Mouse (Mus musculus): Measurements from ENCODE around the gene Colgalt2. TPM values are rescaled to one million over a fixed set of nuclear protein-coding genes. Genes with fewer than 3 reads are reported as not detected.
A peak's percentile ranks its signal among the peaks of the same experiment; 100 is the strongest.
"Not testable (repeated sequence)": the region's sequence is repeated elsewhere in the genome, so short reads cannot be mapped to it uniquely, and the experiment has no call there.

The Colgalt2 gene
- polyA plus RNA-seq (2012; rRNA removed), result 5.9 and 6.1 TPM in 2 replicates

DNA sequence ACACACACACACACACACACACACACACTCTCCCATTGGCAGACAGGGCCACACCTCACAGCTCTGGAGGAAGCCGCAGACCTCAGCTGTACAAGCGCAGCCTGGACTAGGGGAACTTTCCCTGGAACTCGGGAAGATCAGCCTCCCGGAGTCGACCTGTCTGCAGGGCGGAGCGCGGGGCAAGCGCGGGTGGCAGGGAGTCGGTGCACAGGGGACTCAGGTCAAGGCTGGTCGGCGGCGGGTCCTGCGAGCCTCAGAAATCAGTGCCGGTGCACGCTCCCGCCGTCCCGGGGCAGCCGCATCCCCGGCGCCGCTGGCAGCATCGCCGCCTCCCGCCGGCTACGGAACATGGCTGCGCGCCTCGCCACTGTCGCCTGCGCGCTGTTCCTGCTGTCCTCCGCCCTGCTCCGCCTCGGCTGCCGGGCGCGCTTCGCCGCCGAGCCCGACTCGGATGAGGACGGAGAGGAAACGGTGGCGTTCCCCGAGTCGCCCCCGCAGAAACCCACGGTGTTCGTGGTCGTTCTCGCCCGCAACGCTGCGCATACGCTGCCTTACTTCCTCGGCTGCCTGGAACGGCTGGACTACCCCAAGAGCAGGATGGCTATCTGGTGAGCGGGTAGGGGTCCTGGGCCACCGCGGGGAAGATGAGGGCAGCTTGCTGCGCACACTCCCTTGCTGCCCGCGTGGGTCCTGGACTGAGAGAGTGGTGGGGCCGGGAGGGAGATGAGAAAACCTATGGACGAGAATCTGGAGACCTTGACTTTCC, at the start of gene Colgalt2:
Gene Colgalt2 (plus strand): TSS at position 41 of the 766 bp plus-strand sequence.
- TF ChIP-seq POLR2A (IDR thresholded peaks at IDR 0.05; ENCODE audit: extremely low read depth, insufficient read depth, low read length) (no peak), CTCF (IDR thresholded peaks at IDR 0.05; ENCODE audit: extremely low read depth, insufficient read depth, low read length) (no peak)
- Histone ChIP-seq H3K27ac (ENCODE audit: insufficient read depth, low read length) (no peak within 1 kb of the TSS), H3K4me1 (ENCODE audit: control insufficient read depth, insufficient read depth, low read length) (no peaks in the 10 kb centered on the region), H3K4me3 (ENCODE audit: insufficient read depth, low read length) (peak within 1 kb of the TSS; percentile 65)

DNA sequence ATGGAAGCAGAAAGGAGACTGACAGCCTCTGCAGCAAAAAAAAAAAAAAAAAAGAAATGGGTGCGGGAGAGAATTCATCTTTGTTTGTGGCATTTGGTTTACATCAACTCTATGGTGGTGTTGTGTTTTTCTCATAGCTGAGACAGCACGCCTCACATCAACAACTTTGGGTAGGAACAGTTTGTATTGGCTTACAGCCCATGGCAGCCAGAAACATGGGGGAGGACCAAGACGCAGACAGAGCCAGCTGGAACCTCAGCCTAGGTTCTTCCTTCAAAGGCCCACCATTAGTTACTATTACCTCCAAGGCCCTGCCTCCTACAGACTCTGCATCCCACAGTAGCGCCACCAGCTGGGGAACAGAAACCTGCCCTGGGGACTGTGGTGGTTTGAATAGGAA, 42.9 kb upstream of the Colgalt2 start:
- no peak overlapping the region for H3K27ac ChIP-seq (ENCODE audit: insufficient read depth, low read length)
- TF ChIP-seq CTCF (IDR thresholded peaks at IDR 0.05; ENCODE audit: extremely low read depth, insufficient read depth, low read length), result no peak
- H3K4me3 ChIP-seq (ENCODE audit: insufficient read depth, low read length), result no peak overlapping the region
- no peaks in the 10 kb centered on the region for H3K4me1 ChIP-seq (ENCODE audit: control insufficient read depth, insufficient read depth, low read length)

DNA sequence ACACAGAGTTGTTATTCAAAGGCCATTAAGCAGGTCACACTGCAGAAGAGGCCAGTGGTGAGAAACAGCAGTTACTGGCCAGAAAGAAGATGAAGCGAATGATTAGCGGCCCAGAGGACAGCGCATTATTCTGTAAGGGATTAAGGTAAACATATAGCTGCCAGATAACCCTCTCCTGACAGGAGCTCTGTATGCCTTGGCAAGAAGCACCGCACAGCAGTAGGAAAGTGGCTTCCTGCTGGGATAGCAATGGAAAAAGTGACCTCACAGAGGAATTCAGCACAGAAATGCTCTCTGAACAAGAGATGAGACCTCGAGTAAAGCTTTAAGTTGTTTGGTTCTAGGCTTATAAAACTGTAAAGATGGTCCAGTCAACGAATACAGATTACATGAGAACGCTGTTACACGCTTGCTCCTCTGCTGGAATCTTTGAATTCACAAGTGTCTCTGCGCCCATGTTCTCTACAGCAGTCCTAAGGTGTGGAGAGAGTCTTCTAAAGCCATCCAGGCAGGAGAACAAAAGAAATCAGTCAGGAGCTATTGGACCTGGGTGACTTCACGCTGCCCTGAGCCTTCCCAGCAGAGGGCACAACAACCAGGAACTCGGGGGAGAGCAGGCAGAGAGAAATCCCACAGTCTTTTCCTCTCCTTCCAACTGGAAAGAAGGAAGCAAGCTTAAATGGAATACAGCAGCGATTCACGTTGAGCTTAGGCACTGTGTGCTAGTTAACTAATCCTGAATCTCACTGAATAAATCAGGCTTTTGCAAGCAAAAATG, 31.1 kb upstream of the Colgalt2 start:
- H3K4me3 ChIP-seq (ENCODE audit: insufficient read depth, low read length), result no peak overlapping the region
- no peak overlapping the region for H3K27ac ChIP-seq (ENCODE audit: insufficient read depth, low read length)

DNA sequence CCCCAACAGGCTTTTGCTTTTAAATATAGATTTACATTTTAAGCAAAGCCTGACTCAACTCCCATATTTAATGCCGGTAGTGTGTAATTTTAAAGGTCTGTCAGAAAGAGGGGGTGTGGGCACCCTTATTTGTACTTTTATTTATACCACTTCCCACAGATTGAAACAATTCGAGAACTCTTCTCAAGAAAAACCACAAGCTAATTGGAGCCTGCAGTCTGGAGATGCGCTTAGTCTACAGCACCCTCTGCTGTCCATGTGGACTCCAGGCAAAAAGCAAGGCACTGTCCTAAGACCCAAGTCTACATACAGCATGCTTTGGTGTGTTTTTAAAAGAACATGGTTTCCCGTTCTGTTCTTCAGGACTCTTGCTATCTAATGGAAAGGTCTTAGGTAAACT, 30.5 kb upstream of the Colgalt2 start:
- Histone ChIP-seq H3K4me1 (ENCODE audit: control insufficient read depth, insufficient read depth, low read length) (no peaks in the 10 kb centered on the region), H3K4me3 (ENCODE audit: insufficient read depth, low read length) (no peak overlapping the region), H3K27ac (ENCODE audit: insufficient read depth, low read length) (no peak overlapping the region)
- TF ChIP-seq POLR2A (IDR thresholded peaks at IDR 0.05; ENCODE audit: extremely low read depth, insufficient read depth, low read length) (no peak), CTCF (IDR thresholded peaks at IDR 0.05; ENCODE audit: extremely low read depth, insufficient read depth, low read length) (peak; percentile 98)

More for the DNA sequence above, 31.1 kb upstream of the Colgalt2 start:
- TF ChIP-seq POLR2A (IDR thresholded peaks at IDR 0.05; ENCODE audit: extremely low read depth, insufficient read depth, low read length) (no peak), CTCF (IDR thresholded peaks at IDR 0.05; ENCODE audit: extremely low read depth, insufficient read depth, low read length) (0 out of 2 replicates have a peak, but pooled peaks have one; percentile 9)
- H3K4me1 ChIP-seq (ENCODE audit: control insufficient read depth, insufficient read depth, low read length), result no peaks in the 10 kb centered on the region

DNA sequence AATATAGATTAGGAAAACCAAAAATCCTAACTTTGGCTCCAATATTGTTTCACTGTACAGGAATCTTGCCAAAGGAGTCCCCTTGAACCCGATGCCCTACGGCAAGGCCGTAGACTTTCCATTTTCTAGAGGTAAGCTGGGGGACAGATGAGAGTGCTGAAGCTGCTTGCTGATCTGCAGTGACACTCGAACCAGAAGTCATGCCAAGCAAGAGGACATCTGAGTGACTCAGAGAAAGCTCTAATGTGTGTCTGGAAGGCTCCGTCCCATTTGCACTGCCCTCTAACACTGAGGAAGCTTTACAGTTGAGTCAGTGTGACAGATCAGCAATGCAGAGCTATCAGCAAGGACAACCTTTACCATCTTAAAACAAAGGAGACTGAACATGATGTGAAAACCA, 21.3 kb upstream of the Colgalt2 start:
- Histone ChIP-seq H3K4me3 (ENCODE audit: insufficient read depth, low read length) (no peak overlapping the region), H3K27ac (ENCODE audit: insufficient read depth, low read length) (no peak overlapping the region), H3K4me1 (ENCODE audit: control insufficient read depth, insufficient read depth, low read length) (no peaks in the 10 kb centered on the region)
- TF ChIP-seq CTCF (IDR thresholded peaks at IDR 0.05; ENCODE audit: extremely low read depth, insufficient read depth, low read length), result no peak
- TF ChIP-seq POLR2A (IDR thresholded peaks at IDR 0.05; ENCODE audit: extremely low read depth, insufficient read depth, low read length), result no peak

DNA sequence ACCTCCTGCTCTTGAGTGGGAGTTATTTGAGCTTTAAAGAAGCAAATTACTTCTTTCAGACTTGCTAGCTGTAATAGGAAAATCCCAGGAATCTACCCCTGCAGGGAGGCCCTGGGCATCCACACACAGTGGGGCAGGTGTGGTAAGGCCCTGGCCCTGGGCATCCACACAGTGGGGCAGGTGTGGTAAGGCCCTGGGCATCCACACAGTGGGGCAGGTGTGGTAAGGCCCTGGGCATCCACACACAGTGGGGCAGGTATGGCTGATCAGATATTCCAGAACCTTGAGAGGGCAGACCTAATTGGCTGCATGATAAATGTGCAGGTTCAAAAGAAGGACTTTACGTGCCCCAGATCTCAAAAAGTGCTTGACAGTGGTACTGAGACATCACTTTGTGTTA, 15.0 kb upstream of the Colgalt2 start:
- Histone ChIP-seq H3K4me3 (ENCODE audit: insufficient read depth, low read length) (no peak overlapping the region), H3K4me1 (ENCODE audit: control insufficient read depth, insufficient read depth, low read length) (no peaks in the 10 kb centered on the region), H3K27ac (ENCODE audit: insufficient read depth, low read length) (no peak overlapping the region)
- TF ChIP-seq CTCF (IDR thresholded peaks at IDR 0.05; ENCODE audit: extremely low read depth, insufficient read depth, low read length) (no peak), POLR2A (IDR thresholded peaks at IDR 0.05; ENCODE audit: extremely low read depth, insufficient read depth, low read length) (no peak)

DNA sequence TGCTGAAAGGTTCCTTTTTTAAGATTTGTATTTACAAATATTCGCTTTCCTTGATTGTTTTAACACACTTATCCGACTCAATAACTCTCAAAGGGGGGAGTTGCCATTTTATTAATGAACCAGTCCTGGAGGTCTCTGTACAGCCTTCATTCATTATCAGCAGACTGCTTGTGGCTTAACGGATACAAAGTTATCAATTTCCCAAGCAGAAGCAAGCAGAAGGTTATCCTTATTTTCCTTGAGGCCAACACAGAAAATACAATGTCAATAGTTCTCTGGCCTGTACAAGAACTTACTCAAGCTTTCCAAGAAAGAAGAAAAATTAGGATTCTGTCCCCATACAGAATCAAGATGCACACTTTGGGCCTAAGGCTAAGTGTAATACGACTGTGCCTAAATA, 13.9 kb upstream of the Colgalt2 start:
- H3K4me3 ChIP-seq (ENCODE audit: insufficient read depth, low read length), result peak overlapping the region; percentile 87
- not testable (repeated sequence) for H3K4me1 ChIP-seq (ENCODE audit: control insufficient read depth, insufficient read depth, low read length); H3K27ac ChIP-seq (ENCODE audit: insufficient read depth, low read length)

DNA sequence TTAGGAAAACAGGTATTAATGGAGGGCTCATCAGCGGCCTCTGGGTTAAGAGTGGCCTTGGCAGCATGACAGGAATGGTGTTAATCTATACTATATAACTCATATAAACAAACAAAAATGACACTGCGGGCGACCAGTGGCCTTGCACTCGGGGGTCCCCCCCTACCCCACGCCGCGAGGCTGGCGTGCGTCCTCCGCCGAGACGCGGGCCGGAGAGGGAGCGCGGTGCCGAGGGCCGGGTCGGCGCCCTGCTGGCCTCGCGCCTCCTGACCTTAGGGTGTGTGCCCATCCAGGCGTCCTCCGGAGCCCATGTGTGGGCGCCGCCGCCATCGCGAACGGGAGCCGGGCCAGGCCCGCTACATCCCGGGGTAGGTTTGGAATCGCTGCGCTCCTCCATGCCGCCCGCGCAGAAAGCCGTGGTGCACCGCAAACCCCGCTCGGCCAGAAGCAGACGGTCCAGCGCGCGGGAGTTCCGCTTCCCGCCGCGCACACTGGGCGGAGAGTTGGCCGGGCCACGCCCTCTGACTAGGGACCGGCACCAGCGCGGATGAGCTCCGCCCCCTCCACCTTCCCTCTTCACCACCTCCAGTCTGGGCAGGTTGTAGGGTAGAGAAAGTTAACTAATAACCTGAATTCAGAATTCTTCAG, 13.3 kb upstream of the Colgalt2 start, which contains the start of gene Tsen15:
Gene Tsen15 (minus strand): TSS at position 501 of the 648 bp plus-strand sequence.
- Histone ChIP-seq H3K4me1 (ENCODE audit: control insufficient read depth, insufficient read depth, low read length) (no peaks in the 10 kb centered on the region), H3K4me3 (ENCODE audit: insufficient read depth, low read length) (peak within 1 kb of the TSS; percentile 87), H3K27ac (ENCODE audit: insufficient read depth, low read length) (no peak within 1 kb of the TSS)
- TF ChIP-seq CTCF (IDR thresholded peaks at IDR 0.05; ENCODE audit: extremely low read depth, insufficient read depth, low read length) (no peak), POLR2A (IDR thresholded peaks at IDR 0.05; ENCODE audit: extremely low read depth, insufficient read depth, low read length) (0 out of 2 replicates have a peak, but pooled peaks have one; percentile 41)

DNA sequence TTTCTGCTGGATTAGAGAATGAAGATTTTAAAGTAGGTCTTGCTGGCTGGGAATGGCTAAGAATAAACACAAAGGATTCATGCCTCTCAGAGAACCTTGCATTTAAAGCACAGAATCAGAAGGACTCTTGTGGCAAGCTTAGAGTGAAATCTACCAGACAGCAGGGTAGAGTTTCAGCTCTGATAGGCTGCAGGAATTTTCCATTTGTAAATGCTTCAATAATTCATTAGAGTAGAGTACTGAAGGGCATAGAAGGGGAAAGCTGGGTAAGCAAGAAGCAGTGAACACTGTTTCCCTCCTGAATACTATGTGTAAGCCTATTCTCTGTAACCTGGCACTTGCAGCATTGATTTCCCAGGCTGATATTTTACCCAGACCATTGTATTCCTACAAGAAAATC, 10.4 kb upstream of the Colgalt2 start:
- Histone ChIP-seq H3K27ac (ENCODE audit: insufficient read depth, low read length) (no peak overlapping the region), H3K4me1 (ENCODE audit: control insufficient read depth, insufficient read depth, low read length) (no peaks in the 10 kb centered on the region), H3K4me3 (ENCODE audit: insufficient read depth, low read length) (no peak overlapping the region)
- TF ChIP-seq CTCF (IDR thresholded peaks at IDR 0.05; ENCODE audit: extremely low read depth, insufficient read depth, low read length) (no peak), POLR2A (IDR thresholded peaks at IDR 0.05; ENCODE audit: extremely low read depth, insufficient read depth, low read length) (no peak)
